25 mouse cellular contexts compared by ENCODE assay signal in genomic region chr7:34645623-34646022, GRCm38 (mm10). TPM values are rescaled to one million over a fixed set of nuclear protein-coding genes. Genes with fewer than 3 reads are reported as not detected.
DNase-seq lines count a peak whose midpoint lies in the region; ATAC-seq lines count a peak whose summit lies in the region.
"Had no signal": no experiment of that assay in that cellular context is flagged by ENCODE, and none has a peak within 500 bp of the region (broad histone marks: within the 10 kb centered on the region; RNA-seq: fewer than 3 reads in every experiment).

No protein-coding gene starts in this region.

- peak overlapping the region; percentile 2; the same call in 1 of the 2 replicates for H3K27ac ChIP-seq in embryonic facial prominence, embryonic 13.5 days
- H3K27ac ChIP-seq in embryonic facial prominence, embryonic 10.5 days (replicated peaks): no peak overlapping the region
- H3K27ac ChIP-seq in hindbrain, embryonic 13.5 days: 0 out of 2 replicates have a peak overlapping the region, but pooled peaks have one; percentile 62
- H3K27ac ChIP-seq in hindbrain, embryonic 10.5 days: no peak overlapping the region
- peak overlapping the region; percentile 39; the same call in 1 of the 2 replicates for H3K27ac ChIP-seq in stomach, embryonic 16.5 days (ENCODE audit: low read length)
- H3K27ac ChIP-seq: embryonic facial prominence, embryonic 15.5 days; heart, embryonic 15.5 days; intestine, embryonic 15.5 days had no signal

- peaks cover 90% of the 10 kb centered on the region for H3K36me3 ChIP-seq in embryonic facial prominence, embryonic 13.5 days
- peaks cover 100% of the 10 kb centered on the region for H3K36me3 ChIP-seq in embryonic facial prominence, embryonic 10.5 days (replicated peaks)
- H3K36me3 ChIP-seq in hindbrain, embryonic 13.5 days: peaks cover 89% of the 10 kb centered on the region
- H3K36me3 ChIP-seq in hindbrain, embryonic 10.5 days: peaks cover 100% of the 10 kb centered on the region
- H3K36me3 ChIP-seq in stomach, embryonic 16.5 days (ENCODE audit: control insufficient read depth, insufficient read depth, low read length): peaks cover 19% of the 10 kb centered on the region

- no peak overlapping the region for H3K9ac ChIP-seq in embryonic facial prominence, embryonic 13.5 days
- peak overlapping the region; percentile 51 for H3K9ac ChIP-seq in hindbrain, embryonic 13.5 days
- no peak overlapping the region; the same call in 1 of the 2 replicates for H3K9ac ChIP-seq in stomach, embryonic 16.5 days (ENCODE audit: low read length)
- H3K9ac ChIP-seq: embryonic facial prominence, embryonic 15.5 days; heart, embryonic 12.5 days; heart, embryonic 15.5 days; hindbrain, embryonic 12.5 days; intestine, embryonic 15.5 days had no signal

- 91% methylated on average over 2 of the region's 2 CpGs for WGBS in embryonic facial prominence, embryonic 13.5 days
- WGBS in embryonic facial prominence, embryonic 10.5 days: 93% methylated on average over 2 of the region's 2 CpGs
- WGBS in hindbrain, embryonic 13.5 days: 88% methylated on average over 2 of the region's 2 CpGs
- 95% methylated on average over 2 of the region's 2 CpGs for WGBS in hindbrain, embryonic 10.5 days
- WGBS in stomach, embryonic 16.5 days: 85% methylated on average over 2 of the region's 2 CpGs

- no peak for ATAC-seq in embryonic facial prominence, embryonic 13.5 days (ENCODE audit: insufficient number of reproducible peaks, insufficient read depth, low FRiP score, low TSS enrichment, low read depth)
- ATAC-seq in hindbrain, embryonic 13.5 days (ENCODE audit: low FRiP score): no peak
- ATAC-seq in stomach, embryonic 16.5 days (ENCODE audit: insufficient read depth, low FRiP score): no peak
- ATAC-seq: forebrain, embryonic 16.5 days; intestine, embryonic 15.5 days had no signal

- H3K9me3 ChIP-seq in embryonic facial prominence, embryonic 13.5 days: no peaks in the 10 kb centered on the region
- no peaks in the 10 kb centered on the region for H3K9me3 ChIP-seq in embryonic facial prominence, embryonic 10.5 days
- H3K9me3 ChIP-seq in hindbrain, embryonic 13.5 days: no peaks in the 10 kb centered on the region
- peaks cover 4% of the 10 kb centered on the region; the same call in 1 of the 2 replicates for H3K9me3 ChIP-seq in hindbrain, embryonic 10.5 days
- no peaks in the 10 kb centered on the region for H3K9me3 ChIP-seq in stomach, embryonic 16.5 days (replicated peaks; ENCODE audit: control insufficient read depth, low read length)
- H3K9me3 ChIP-seq: embryonic facial prominence, embryonic 15.5 days; heart, embryonic 12.5 days; heart, embryonic 15.5 days; hindbrain, embryonic 12.5 days; intestine, embryonic 15.5 days had no signal

- no peak overlapping the region for H3K4me3 ChIP-seq in embryonic facial prominence, embryonic 13.5 days
- no peak overlapping the region for H3K4me3 ChIP-seq in embryonic facial prominence, embryonic 10.5 days
- H3K4me3 ChIP-seq in hindbrain, embryonic 13.5 days: no peak overlapping the region
- no peak overlapping the region for H3K4me3 ChIP-seq in hindbrain, embryonic 10.5 days
- H3K4me3 ChIP-seq in stomach, embryonic 16.5 days (replicated peaks; ENCODE audit: low read length): no peak overlapping the region
- H3K4me3 ChIP-seq: embryonic facial prominence, embryonic 15.5 days; heart, embryonic 12.5 days; heart, embryonic 15.5 days; hindbrain, embryonic 12.5 days; intestine, embryonic 15.5 days had no signal

- DNase-seq in embryonic facial prominence, embryonic 10.5 days (ENCODE audit: low spot score): no peak
- DNase-seq in hindbrain, embryonic 10.5 days (ENCODE audit: low spot score): no peak
- no peak for DNase-seq in layer of hippocampus, postnatal 25 days (ENCODE audit: extremely low spot score in 1 of 2, low spot score in 1 of 2)
- DNase-seq: adrenal gland, adult 2 months; B cell, adult 2 months; cerebellum, adult 11 months; cerebellum, adult 8-10 months; cerebellum, postnatal 10 days; cerebellum, postnatal 36 days; embryo, embryonic 11 days; gastrocnemius, postnatal 25 days; heart, adult 18-20 months; heart, postnatal 10 days; heart, postnatal 36 days; kidney, adult 11 months had no signal

- no peak overlapping the region for H3K4me2 ChIP-seq in embryonic facial prominence, embryonic 13.5 days
- no peak overlapping the region for H3K4me2 ChIP-seq in hindbrain, embryonic 13.5 days
- H3K4me2 ChIP-seq in stomach, embryonic 16.5 days (ENCODE audit: low read depth, low read length): no peak overlapping the region
- H3K4me2 ChIP-seq: embryonic facial prominence, embryonic 15.5 days; heart, embryonic 12.5 days; heart, embryonic 15.5 days; hindbrain, embryonic 12.5 days; intestine, embryonic 15.5 days had no signal

- peaks cover 79% of the 10 kb centered on the region for H3K4me1 ChIP-seq in embryonic facial prominence, embryonic 13.5 days
- peaks cover 2% of the 10 kb centered on the region for H3K4me1 ChIP-seq in embryonic facial prominence, embryonic 10.5 days
- peaks cover 84% of the 10 kb centered on the region for H3K4me1 ChIP-seq in hindbrain, embryonic 13.5 days (replicated peaks)
- peaks cover 2% of the 10 kb centered on the region; the same call in 1 of the 2 replicates for H3K4me1 ChIP-seq in hindbrain, embryonic 10.5 days (replicated peaks)
- 0 out of 2 replicates have a peak, but pooled peaks cover 8% of the 10 kb centered on the region for H3K4me1 ChIP-seq in stomach, embryonic 16.5 days (ENCODE audit: control insufficient read depth, insufficient read depth, low read length)
- H3K4me1 ChIP-seq: intestine, embryonic 15.5 days had no signal

- H3K27me3 ChIP-seq in embryonic facial prominence, embryonic 13.5 days: no peaks in the 10 kb centered on the region
- no peaks in the 10 kb centered on the region for H3K27me3 ChIP-seq in embryonic facial prominence, embryonic 10.5 days (replicated peaks; ENCODE audit: low read depth, poor library complexity, severe bottlenecking)
- H3K27me3 ChIP-seq in hindbrain, embryonic 13.5 days: no peaks in the 10 kb centered on the region
- H3K27me3 ChIP-seq in hindbrain, embryonic 10.5 days (ENCODE audit: insufficient read depth, poor library complexity, severe bottlenecking): no peaks in the 10 kb centered on the region
- H3K27me3 ChIP-seq in stomach, embryonic 16.5 days (ENCODE audit: control insufficient read depth, insufficient read depth, low read length): no peaks in the 10 kb centered on the region
- H3K27me3 ChIP-seq: embryonic facial prominence, embryonic 15.5 days; heart, embryonic 12.5 days; heart, embryonic 15.5 days; hindbrain, embryonic 12.5 days; intestine, embryonic 15.5 days had no signal

RNA-seq across cellular contexts. Expression of gene Kctd15, which starts 10.9 kb away (rescaled TPM):
- polyA plus RNA-seq in embryonic facial prominence, embryonic 13.5 days (2015; fragmentation: Nextera tagmentation; extraction: Ambion mirVana): 52.9 and 59.2 TPM in 2 replicates
- 61.1 and 63.8 TPM in 2 replicates for polyA plus RNA-seq in embryonic facial prominence, embryonic 10.5 days (2016; fragmentation: Nextera tagmentation; extraction: Ambion mirVana)
- polyA plus RNA-seq in hindbrain, embryonic 13.5 days (2015; fragmentation: Nextera tagmentation; extraction: Ambion mirVana): 33.7 and 36.0 TPM in 2 replicates
- 43.3 and 45.0 TPM in 2 replicates for polyA plus RNA-seq in hindbrain, embryonic 10.5 days (2016; fragmentation: Nextera tagmentation; extraction: Ambion mirVana)
- polyA plus RNA-seq in stomach, embryonic 16.5 days (2015; fragmentation: Nextera tagmentation; extraction: Ambion mirVana): 18.5 and 26.0 TPM in 2 replicates
- 10 to 100 TPM; 14.8 to 17.0 TPM for total RNA-seq in layer of hippocampus, postnatal 25 days (2021)
- total RNA-seq: MEL had no signal

Comparison
In these comparisons a context has a peak if more than half of its experiments do, and no peak if none do; other contexts are left out.
1. H3K27ac ChIP-seq: peak in embryonic facial prominence, embryonic 13.5 days (single experiment), hindbrain, embryonic 13.5 days (single experiment) and stomach, embryonic 16.5 days (single experiment); none in embryonic facial prominence, embryonic 10.5 days (single experiment) and hindbrain, embryonic 10.5 days (single experiment).